Mouse (Mus musculus) heart, postnatal 10 days (tissue): ENCODE measurements at regions not wholly inside any gene's neighbourhood (a gene's known extent, or its start where the extent isn't known, plus 50 kb on each side); places are given as distances from the start of the nearest gene placed in this dataset.

Experiments
- DNase-seq, 2 experiments: peaks; one replicate each; pipeline ENCODE4 v3.0.0; 2021
- intact Hi-C: fragments of 180-260 bp; cut with DNase I; formaldehyde crosslinking; loops from one replicate; pipeline ENCODE4 v1.15.1; 2025

DNA sequence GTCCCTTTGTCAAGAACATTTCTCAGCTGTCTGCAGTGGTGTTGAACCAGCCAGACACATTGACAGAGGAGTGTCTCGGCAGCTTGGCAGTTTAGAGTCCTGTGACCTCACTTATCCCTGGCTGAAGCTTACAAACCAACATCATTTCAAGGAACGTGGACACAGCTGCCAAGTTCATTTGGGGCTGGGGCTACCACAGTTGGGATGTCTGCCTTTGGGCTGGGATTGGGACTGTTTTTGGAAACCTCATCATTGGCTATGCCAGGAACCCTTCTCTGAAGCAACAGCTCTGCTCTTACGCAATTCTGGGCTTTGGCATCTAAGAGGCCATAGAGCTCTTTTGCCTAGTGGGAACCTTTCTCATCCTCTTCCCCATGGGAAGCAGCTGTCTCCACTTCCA lies 200.4 kb downstream of the Gm15262 start:
- DNase-seq = peak; percentile 37 to 45
- intact Hi-C loops = no loop called here

GRCm38 (mm10) chrX:161511341-161511740 lies 205.5 kb upstream of the Rai2 start:
- intact Hi-C loops = no loop called here
- DNase-seq = peak in 1 of 2 experiments; percentile 1

GRCm38 (mm10) chrX:161523432-161524256 lies 193.2 kb upstream of the Rai2 start:
- intact Hi-C loops = no loop called here
- no peak for DNase-seq

DNA sequence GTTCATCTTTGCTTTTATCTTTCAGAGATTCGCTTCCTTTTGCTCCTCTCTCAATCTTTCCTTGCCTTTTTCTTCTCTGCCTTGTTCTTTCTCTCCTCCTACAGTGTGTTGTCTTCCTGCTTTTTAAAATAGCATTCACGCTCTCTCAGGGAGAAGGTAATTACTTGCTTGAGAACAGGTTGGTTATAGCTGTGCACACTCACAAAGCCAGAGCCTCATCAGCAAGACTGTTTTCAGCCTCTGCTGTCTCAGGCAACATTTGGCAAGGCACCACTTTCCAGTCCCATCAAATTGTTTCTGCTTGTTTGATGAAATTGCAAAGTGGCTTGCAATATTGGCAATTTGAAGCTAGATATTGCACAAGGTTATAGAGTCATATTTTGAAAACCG lies 192.6 kb upstream of the Rai2 start:
- intact Hi-C loops = no loop called here
- DNase-seq = no peak

- intact Hi-C loops = no loop called here
- no peak for DNase-seq
Measured at GRCm38 (mm10) chrX:161537290-161537689, 179.6 kb upstream of the Rai2 start.

DNA sequence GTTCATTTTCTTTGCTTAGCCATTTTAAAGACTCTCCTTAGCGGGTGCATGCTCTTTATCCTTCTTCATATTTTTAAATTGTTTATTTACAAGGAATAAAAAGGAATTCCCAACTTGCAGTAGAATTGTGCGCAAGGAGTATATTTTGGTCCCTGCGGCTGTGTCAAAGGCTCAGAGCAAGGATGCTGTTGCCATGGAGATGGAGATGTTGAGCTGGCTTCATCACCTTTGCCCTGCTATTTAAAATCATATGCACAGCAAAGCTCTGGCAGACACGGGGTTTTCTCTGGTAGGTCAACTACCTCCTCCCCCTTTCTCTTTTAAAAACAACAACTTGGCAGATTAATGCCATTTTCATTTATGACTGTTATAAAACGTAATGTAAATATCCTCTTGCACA lies 160.0 kb upstream of the Rai2 start:
- intact Hi-C loops = no loop called here
- no peak for DNase-seq

- no peak for DNase-seq
- intact Hi-C loops = no loop called here
Measured at GRCm38 (mm10) chrX:161558511-161558910, 158.4 kb upstream of the Rai2 start.

DNA sequence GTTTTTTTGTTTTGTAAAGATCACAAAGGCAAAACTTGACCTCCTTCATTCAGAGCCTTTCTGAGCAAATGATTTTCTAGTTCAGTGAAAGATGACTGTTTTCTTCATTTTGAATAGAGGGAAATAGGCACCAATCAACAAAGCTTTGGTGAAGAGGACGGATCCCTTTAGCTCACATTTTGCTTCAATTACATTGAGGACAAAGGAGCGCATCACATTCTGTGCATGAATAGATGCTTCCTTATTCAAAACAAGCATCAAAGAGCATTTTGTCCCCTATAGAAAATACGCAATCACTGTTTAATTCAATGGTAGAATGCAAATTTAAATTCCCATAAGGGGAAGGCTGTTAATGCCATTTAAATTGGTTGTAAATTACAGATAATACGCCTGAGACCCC lies 150.4 kb upstream of the Rai2 start:
- intact Hi-C loops = no loop called here
- DNase-seq = no peak

DNA sequence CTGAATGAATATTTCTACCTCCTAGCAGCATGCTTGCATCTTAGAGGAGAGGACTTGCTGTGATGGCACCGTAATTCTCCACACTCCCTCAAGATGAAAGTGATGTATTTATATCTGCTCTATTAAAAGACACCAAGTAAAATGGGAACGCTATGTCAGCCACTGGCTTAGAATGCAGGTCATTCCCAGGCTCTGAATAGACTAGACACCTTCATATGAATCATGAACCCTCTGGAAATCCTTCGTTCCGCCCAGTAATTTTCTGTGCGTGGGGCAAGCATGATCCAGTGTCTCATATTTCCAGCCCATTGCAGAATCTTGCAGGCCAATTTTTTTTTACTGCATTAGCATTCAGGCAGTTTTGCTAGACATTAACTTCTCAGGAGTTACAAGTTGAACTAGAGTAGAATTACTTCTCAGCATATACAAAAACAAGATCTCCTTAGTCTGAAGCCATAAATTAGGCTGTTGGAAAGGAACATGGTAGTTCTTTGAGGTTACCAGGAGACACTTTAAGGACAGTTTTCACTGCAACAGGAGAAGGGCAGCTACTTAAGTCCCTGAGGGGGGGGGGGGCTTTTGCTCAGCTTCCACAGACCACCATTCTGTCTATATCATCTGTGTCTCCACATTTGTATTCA lies 134.7 kb upstream of the Rai2 start:
- intact Hi-C loops = loop anchor here (5.0 kb wide), 1 partner anchor 190 kb away; no protein-coding TSS in a partner anchor

DNA sequence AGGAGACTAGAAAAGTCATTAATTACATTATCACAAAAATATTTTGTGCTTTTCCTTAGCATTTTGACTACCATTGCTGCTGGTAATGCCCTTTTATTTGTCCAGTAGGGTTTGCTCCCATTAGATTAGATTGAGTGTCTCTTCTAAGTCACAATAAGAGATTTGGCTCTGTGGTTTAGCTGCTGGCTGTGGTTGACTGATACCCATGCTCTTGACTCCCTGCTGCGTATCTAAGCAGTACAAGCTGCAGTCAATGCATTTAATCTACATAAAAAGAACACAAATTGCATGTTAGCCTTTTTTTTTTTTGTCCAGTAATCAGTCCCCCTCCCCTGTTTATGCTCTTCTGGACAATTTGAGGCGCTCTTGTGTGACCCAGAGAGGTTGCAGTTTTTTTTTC lies 133.0 kb upstream of the Rai2 start:
- DNase-seq = no peak
- intact Hi-C loops = loop anchor here (5.0 kb wide), 1 partner anchor 188 kb away; no protein-coding TSS in a partner anchor

More for the DNA sequence above, 134.7 kb upstream of the Rai2 start:
- no peak for DNase-seq

DNA sequence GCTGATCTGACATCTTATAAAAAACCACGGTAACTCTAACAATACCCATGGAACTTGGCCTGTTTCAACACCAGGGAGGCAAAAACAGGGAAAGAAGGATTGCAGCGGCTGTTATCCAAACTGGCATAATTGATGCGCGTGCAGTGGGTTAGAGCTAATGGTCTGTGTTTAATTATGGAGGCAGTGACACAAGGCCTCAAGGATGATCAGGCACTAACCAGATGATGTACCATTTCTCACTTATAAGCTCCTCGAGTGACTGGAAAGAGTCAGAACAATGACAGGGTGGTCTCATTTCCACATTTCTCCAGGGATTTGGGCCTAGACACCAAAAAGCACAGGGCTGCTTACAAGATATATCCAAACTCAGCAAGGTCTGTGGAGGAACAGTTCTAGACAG lies 83.0 kb upstream of the Rai2 start:
- DNase-seq = no peak
- intact Hi-C loops = no loop called here

DNA sequence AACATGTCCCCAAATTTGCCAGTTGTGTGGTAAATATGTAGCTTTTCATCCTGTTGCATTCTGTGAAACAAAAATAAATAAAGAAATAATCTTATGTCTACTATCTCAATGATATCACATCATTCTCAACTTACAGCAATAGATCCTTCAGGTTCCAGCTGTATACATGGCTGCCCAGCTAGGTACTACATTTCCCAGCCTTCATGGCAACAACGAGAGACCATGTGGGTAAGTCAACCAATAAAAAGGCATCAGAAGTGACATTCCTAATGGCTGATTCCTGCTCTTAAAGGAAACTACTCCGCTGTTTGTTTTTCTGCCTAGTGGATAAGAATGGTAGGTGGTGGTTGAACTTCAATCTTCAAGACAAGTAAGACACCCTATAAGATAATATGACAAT lies 82.5 kb upstream of the Rai2 start:
- DNase-seq = peak in 1 of 2 experiments; percentile 1
- intact Hi-C loops = no loop called here

- intact Hi-C loops = no loop called here
- DNase-seq = peak; percentile 5 to 6
Measured at GRCm38 (mm10) chrX:161635678-161636077, 81.2 kb upstream of the Rai2 start.

- DNase-seq = no peak
- intact Hi-C loops = no loop called here
Measured at GRCm38 (mm10) chrX:161653106-161653505, 63.8 kb upstream of the Rai2 start.

DNA sequence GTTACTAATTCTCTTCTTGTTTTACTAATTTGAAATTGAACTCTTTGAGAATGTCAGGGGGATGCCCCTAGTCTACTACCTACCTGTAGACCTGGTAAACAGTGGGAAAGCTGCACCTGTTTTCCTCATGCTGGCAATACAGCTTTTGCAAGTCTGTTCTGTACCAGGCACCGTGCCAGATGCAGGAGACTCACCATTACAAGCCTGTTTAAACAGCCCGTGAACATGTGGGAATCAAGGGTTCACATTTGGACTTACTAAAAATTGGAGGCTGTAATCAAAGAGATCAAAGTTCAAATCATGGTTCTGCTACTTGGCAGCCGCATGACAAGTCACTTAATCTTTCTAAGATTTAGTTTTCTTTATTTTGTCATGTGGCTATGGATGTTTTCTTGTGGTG lies 56.8 kb upstream of the Rai2 start:
- no peak for DNase-seq
- intact Hi-C loops = no loop called here

DNA sequence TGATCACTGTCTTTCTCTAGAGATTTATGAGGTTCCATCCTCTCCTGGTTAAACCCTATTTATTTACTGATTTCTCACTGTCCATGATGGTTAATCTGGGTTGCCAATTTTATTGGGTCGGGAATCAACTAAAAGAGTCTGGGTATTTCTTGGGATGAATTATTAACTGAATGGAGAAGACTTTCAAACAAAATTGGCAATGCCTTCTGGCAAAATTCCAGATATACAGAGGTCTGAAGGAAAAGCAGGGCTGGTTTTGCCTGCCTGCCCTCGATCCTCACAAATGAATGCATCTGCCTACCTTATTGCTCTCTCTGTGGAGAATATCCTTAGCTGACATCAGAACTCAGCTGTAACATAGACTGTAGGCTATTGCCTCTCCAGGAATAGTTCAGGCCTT lies 54.9 kb upstream of the Rai2 start:
- DNase-seq = no peak
- intact Hi-C loops = no loop called here
